Mouse (Mus musculus): ENCODE results near the gene Cnbd2. TPM values are rescaled to one million over a fixed set of nuclear protein-coding genes. Genes with fewer than 3 reads are reported as not detected.
A peak's percentile ranks its signal among the peaks of the same experiment; 100 is the strongest.

Gene Cnbd2
- polyA plus RNA-seq, 1 experiment from 2014 or later = 3.4 TPM

DNA sequence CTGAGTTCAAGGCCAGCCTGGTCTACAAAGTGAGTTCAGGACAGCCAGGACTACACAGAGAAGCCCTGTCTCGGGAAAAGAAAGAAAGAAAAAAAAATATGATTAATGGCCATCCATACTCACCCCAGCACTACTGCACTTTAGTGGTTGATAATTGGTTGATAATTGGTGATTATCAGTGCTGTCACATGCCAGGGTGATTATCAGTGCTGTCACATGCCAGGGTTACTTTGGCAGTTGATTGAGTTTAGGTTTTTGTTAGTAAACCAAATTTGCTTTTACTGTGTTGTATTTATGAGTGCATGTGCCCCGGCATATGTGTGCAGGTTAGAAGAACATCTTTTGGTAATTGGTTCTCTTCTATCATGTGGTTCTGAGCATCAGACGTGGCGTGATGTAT, 10.0 kb upstream of the Cnbd2 start:
- H3K9me3 ChIP-seq (replicated peaks; ENCODE audit: control insufficient read depth, low read length) = no peaks in the 10 kb centered on the region
- H3K36me3 ChIP-seq (replicated peaks; ENCODE audit: control insufficient read depth, insufficient read depth, low read depth, low read length) = no peaks in the 10 kb centered on the region; the same call in 1 of the 2 replicates
- no peak overlapping the region for H3K4me3 ChIP-seq (ENCODE audit: low read depth, low read length)
- WGBS = 90% methylated on average over 4 of the region's 4 CpGs
- ATAC-seq (replicated peaks; ENCODE audit: insufficient number of reproducible peaks, low FRiP score, low TSS enrichment, low read depth) = no peak
- no peak overlapping the region for H3K9ac ChIP-seq (replicated peaks; ENCODE audit: low read length)
- H3K27me3 ChIP-seq (ENCODE audit: control insufficient read depth, insufficient read depth, low read length) = no peaks in the 10 kb centered on the region
- DNase-seq (ENCODE audit: low spot score) = no peak
- H3K4me2 ChIP-seq (ENCODE audit: low read depth, low read length) = no peak overlapping the region
- H3K27ac ChIP-seq (replicated peaks; ENCODE audit: low read depth, low read length) = no peak overlapping the region
- H3K4me1 ChIP-seq (ENCODE audit: control insufficient read depth, insufficient read depth, low read length) = no peaks in the 10 kb centered on the region

DNA sequence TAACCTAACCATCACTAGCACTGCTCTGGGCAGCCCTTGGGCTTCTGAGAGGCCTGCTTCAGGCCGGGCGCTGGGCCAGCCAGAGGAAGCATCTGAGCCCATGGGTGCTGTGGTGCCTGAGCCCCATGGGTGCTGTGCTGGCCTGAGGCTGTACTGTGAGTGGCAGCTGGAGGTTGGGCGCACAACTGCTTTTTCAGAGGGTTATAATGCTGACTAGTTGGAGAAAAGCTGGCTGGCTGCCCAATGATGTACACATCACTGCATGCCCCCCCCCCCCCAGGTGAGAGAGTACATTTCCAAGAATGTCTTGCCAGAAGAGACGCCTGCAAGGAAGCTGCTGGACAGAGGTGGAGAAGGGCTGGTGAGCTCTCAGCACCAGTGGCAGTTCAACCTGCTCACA, 7.7 kb upstream of the Cnbd2 start:
- no peak overlapping the region for H3K9ac ChIP-seq (replicated peaks; ENCODE audit: low read length)
- ATAC-seq (replicated peaks; ENCODE audit: insufficient number of reproducible peaks, low FRiP score, low TSS enrichment, low read depth) (no peak), DNase-seq (ENCODE audit: low spot score) (no peak)
- H3K36me3 ChIP-seq (replicated peaks; ENCODE audit: control insufficient read depth, insufficient read depth, low read depth, low read length) = no peaks in the 10 kb centered on the region; the same call in 1 of the 2 replicates
- H3K27ac ChIP-seq (replicated peaks; ENCODE audit: low read depth, low read length) = no peak overlapping the region
- H3K4me2 ChIP-seq (ENCODE audit: low read depth, low read length) = no peak overlapping the region
- H3K4me1 ChIP-seq (ENCODE audit: control insufficient read depth, insufficient read depth, low read length) = no peaks in the 10 kb centered on the region
- no peak overlapping the region for H3K4me3 ChIP-seq (ENCODE audit: low read depth, low read length)
- H3K9me3 ChIP-seq (replicated peaks; ENCODE audit: control insufficient read depth, low read length) = no peaks in the 10 kb centered on the region
- H3K27me3 ChIP-seq (ENCODE audit: control insufficient read depth, insufficient read depth, low read length) = no peaks in the 10 kb centered on the region
- 90% methylated on average over 4 of the region's 4 CpGs for WGBS

DNA sequence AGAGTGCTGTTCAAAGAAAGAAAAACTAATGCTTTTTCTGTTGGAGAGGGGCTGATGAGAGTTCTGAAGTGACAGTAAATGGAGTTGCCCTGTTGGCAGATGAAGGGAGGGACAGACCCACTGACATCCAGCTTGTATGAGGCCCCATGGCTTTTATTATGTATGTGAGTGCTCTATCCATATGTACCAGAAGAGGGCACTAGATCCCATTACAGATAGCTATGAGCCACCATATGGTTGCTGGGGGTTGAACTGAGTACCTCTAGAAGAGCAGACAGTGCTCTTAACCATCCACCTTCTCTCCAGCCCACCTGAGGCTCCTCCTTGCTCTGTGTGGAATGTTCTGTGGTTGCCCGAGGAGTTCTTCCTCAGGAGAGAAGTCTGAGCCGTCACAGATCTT, 6.3 kb upstream of the Cnbd2 start:
- Histone ChIP-seq H3K4me2 (ENCODE audit: low read depth, low read length) (no peak overlapping the region), H3K9me3 (replicated peaks; ENCODE audit: control insufficient read depth, low read length) (no peaks in the 10 kb centered on the region), H3K9ac (replicated peaks; ENCODE audit: low read length) (no peak overlapping the region), H3K4me3 (ENCODE audit: low read depth, low read length) (no peak overlapping the region), H3K4me1 (ENCODE audit: control insufficient read depth, insufficient read depth, low read length) (no peaks in the 10 kb centered on the region), H3K27me3 (ENCODE audit: control insufficient read depth, insufficient read depth, low read length) (no peaks in the 10 kb centered on the region), H3K36me3 (replicated peaks; ENCODE audit: control insufficient read depth, insufficient read depth, low read depth, low read length) (no peaks in the 10 kb centered on the region; the same call in 1 of the 2 replicates), H3K27ac (replicated peaks; ENCODE audit: low read depth, low read length) (no peak overlapping the region)
- WGBS = 79% methylated on average over 2 of the region's 2 CpGs
- DNase-seq (ENCODE audit: low spot score) (peak; percentile 67), ATAC-seq (replicated peaks; ENCODE audit: insufficient number of reproducible peaks, low FRiP score, low TSS enrichment, low read depth) (no peak)

DNA sequence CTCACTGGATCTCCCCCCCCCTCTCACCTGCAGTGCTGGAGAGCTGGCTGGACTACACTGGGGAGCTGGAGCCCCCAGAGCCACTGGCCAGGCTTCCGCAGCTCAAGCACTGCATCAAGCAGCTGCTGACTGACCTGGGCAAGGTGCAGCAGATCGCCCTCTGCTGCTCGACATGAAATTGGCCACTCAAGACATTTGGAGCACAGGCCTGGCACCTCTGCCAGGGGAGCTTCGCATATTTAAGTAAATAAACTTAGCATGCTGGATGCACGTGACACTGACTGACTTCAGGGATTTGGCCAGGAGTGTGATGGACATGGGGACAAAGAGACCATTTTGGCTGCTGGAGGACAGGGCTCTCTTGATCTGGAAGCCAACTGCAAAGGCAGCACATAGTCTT, 4.8 kb upstream of the Cnbd2 start:
- Histone ChIP-seq H3K4me3 (ENCODE audit: low read depth, low read length) (no peak overlapping the region), H3K4me2 (ENCODE audit: low read depth, low read length) (no peak overlapping the region), H3K9ac (replicated peaks; ENCODE audit: low read length) (no peak overlapping the region), H3K27ac (replicated peaks; ENCODE audit: low read depth, low read length) (no peak overlapping the region), H3K27me3 (ENCODE audit: control insufficient read depth, insufficient read depth, low read length) (no peaks in the 10 kb centered on the region), H3K4me1 (ENCODE audit: control insufficient read depth, insufficient read depth, low read length) (no peaks in the 10 kb centered on the region), H3K9me3 (replicated peaks; ENCODE audit: control insufficient read depth, low read length) (no peaks in the 10 kb centered on the region), H3K36me3 (replicated peaks; ENCODE audit: control insufficient read depth, insufficient read depth, low read depth, low read length) (no peaks in the 10 kb centered on the region; the same call in 1 of the 2 replicates)
- ATAC-seq (replicated peaks; ENCODE audit: insufficient number of reproducible peaks, low FRiP score, low TSS enrichment, low read depth) = no peak
- peak; percentile 16 for DNase-seq (ENCODE audit: low spot score)
- WGBS = 64% methylated on average over 5 of the region's 5 CpGs

DNA sequence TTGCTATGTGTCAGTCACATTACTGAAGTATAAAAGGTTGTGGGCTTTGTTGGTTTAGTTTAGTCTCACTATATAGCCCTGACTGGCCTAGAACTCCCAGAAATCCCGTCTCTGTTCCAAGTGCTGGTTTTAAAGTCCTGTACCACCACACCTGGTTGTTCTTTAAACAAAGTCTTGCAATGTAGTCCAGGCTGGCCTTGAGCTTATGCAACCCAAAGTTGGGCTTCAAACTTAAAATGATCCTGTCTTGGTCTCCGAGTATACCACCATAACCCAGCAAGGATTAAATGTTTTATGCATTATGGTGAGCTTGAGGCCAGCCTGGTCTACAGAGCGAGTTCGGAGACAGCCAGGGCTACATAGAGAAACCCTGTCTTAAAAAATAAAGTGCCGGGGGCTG, 2.2 kb upstream of the Cnbd2 start:
- DNase-seq (ENCODE audit: low spot score) (no peak), ATAC-seq (replicated peaks; ENCODE audit: insufficient number of reproducible peaks, low FRiP score, low TSS enrichment, low read depth) (no peak)
- no peaks in the 10 kb centered on the region for H3K27me3 ChIP-seq (ENCODE audit: control insufficient read depth, insufficient read depth, low read length)

DNA sequence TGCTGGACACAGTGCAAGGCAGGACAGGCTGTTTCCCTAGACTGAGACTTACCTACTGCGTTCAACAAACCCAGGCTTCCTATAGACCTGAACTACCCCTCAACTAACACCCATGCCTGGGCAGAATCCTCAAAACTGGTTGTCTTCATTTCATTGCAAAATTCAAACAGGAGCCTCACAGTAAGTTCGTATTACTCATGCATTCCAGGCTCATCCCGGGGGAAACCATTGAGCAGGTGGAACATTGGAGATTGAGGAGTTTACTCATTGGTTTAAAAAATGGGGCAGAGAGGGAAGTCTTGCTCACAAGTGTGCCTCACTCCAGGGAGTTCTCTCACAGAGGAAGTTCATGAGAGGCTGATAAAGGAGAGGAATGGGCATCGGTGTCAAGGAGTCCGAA, 1.6 kb upstream of the Cnbd2 start:
- Histone ChIP-seq H3K27ac (replicated peaks; ENCODE audit: low read depth, low read length) (no peak overlapping the region), H3K9me3 (replicated peaks; ENCODE audit: control insufficient read depth, low read length) (no peaks in the 10 kb centered on the region), H3K36me3 (replicated peaks; ENCODE audit: control insufficient read depth, insufficient read depth, low read depth, low read length) (no peaks in the 10 kb centered on the region), H3K9ac (replicated peaks; ENCODE audit: low read length) (no peak overlapping the region), H3K4me1 (ENCODE audit: control insufficient read depth, insufficient read depth, low read length) (no peaks in the 10 kb centered on the region), H3K27me3 (ENCODE audit: control insufficient read depth, insufficient read depth, low read length) (no peaks in the 10 kb centered on the region), H3K4me3 (ENCODE audit: low read depth, low read length) (no peak overlapping the region), H3K4me2 (ENCODE audit: low read depth, low read length) (no peak overlapping the region)
- ATAC-seq (replicated peaks; ENCODE audit: insufficient number of reproducible peaks, low FRiP score, low TSS enrichment, low read depth) = no peak
- DNase-seq (ENCODE audit: low spot score) = no peak
- 98% methylated on average over 5 of the region's 5 CpGs for WGBS

More for the DNA sequence above, 2.2 kb upstream of the Cnbd2 start:
- Histone ChIP-seq H3K4me1 (ENCODE audit: control insufficient read depth, insufficient read depth, low read length) (no peaks in the 10 kb centered on the region), H3K36me3 (replicated peaks; ENCODE audit: control insufficient read depth, insufficient read depth, low read depth, low read length) (no peaks in the 10 kb centered on the region), H3K4me2 (ENCODE audit: low read depth, low read length) (no peak overlapping the region), H3K9ac (replicated peaks; ENCODE audit: low read length) (no peak overlapping the region), H3K4me3 (ENCODE audit: low read depth, low read length) (no peak overlapping the region), H3K27ac (replicated peaks; ENCODE audit: low read depth, low read length) (no peak overlapping the region), H3K9me3 (replicated peaks; ENCODE audit: control insufficient read depth, low read length) (no peaks in the 10 kb centered on the region)
- WGBS = 94% methylated on average over 5 of the region's 5 CpGs

DNA sequence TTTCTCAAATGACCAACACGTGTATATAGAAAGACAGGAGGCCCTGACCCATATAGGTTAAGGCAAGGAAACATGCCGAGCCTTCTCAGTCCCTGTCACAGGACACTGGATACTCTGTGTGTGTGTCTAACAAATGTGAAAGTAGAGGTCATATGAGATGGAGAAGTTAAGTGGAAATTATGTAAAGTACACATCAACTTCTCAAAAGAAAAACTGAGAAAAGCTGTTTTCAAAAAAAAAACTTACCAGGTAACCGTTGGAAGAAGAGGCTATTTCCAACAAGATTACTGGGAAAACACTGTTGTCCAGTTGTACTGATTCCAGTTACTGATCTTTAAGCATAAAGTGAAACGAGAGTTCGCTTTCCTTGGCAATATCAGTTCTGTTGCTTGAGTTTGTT, 1.2 kb upstream of the Cnbd2 start:
- no peaks in the 10 kb centered on the region for H3K9me3 ChIP-seq (replicated peaks; ENCODE audit: control insufficient read depth, low read length)
- 88% methylated on average over 5 of the region's 5 CpGs for WGBS
- H3K4me2 ChIP-seq (ENCODE audit: low read depth, low read length) = no peak overlapping the region
- no peak overlapping the region for H3K9ac ChIP-seq (replicated peaks; ENCODE audit: low read length)
- H3K36me3 ChIP-seq (replicated peaks; ENCODE audit: control insufficient read depth, insufficient read depth, low read depth, low read length) = no peaks in the 10 kb centered on the region
- ATAC-seq (replicated peaks; ENCODE audit: insufficient number of reproducible peaks, low FRiP score, low TSS enrichment, low read depth) (no peak), DNase-seq (ENCODE audit: low spot score) (no peak)
- H3K27ac ChIP-seq (replicated peaks; ENCODE audit: low read depth, low read length) = no peak overlapping the region
- H3K4me1 ChIP-seq (ENCODE audit: control insufficient read depth, insufficient read depth, low read length) = no peaks in the 10 kb centered on the region
- H3K4me3 ChIP-seq (ENCODE audit: low read depth, low read length) = no peak overlapping the region
- no peaks in the 10 kb centered on the region for H3K27me3 ChIP-seq (ENCODE audit: control insufficient read depth, insufficient read depth, low read length)

DNA sequence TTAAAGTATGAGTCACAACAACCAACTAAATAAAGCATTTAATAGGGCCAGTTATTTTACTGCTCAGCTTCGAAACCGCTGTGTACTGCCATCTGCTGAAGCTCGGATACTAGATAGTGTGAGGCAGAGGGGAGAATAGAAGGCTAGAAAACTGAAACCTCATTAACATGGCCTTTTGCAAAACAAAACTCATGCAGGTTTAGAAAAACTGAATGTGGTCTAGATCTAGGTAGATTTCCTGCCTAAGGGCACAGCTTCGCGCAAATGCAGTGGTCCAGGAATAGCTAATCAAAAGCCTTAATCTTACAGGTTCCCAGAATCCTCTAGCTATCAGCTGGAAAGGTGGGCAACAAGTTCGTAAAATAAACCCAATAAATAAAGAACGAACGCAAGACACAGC, 658 bp upstream of the Cnbd2 start:
- H3K4me1 ChIP-seq (ENCODE audit: control insufficient read depth, insufficient read depth, low read length) = no peaks in the 10 kb centered on the region
- peak overlapping the region; percentile 95 for H3K9ac ChIP-seq (replicated peaks; ENCODE audit: low read length)
- DNase-seq (ENCODE audit: low spot score) (peak; percentile 32), ATAC-seq (replicated peaks; ENCODE audit: insufficient number of reproducible peaks, low FRiP score, low TSS enrichment, low read depth) (no peak)
- H3K36me3 ChIP-seq (replicated peaks; ENCODE audit: control insufficient read depth, insufficient read depth, low read depth, low read length) = no peaks in the 10 kb centered on the region
- 27% methylated on average over 8 of the region's 8 CpGs for WGBS
- peak overlapping the region; percentile 76 for H3K4me2 ChIP-seq (ENCODE audit: low read depth, low read length)
- no peaks in the 10 kb centered on the region for H3K27me3 ChIP-seq (ENCODE audit: control insufficient read depth, insufficient read depth, low read length)
- no peaks in the 10 kb centered on the region for H3K9me3 ChIP-seq (replicated peaks; ENCODE audit: control insufficient read depth, low read length)
- H3K4me3 ChIP-seq (ENCODE audit: low read depth, low read length) = peak overlapping the region; percentile 93
- peak overlapping the region; percentile 96 for H3K27ac ChIP-seq (replicated peaks; ENCODE audit: low read depth, low read length)

Measured in embryonic facial prominence, embryonic 11.5 days (tissue).